Mouse (Mus musculus) liver, embryonic 15.5 days (tissue): ENCODE measurements around the gene AI182371. TPM values are rescaled to one million over a fixed set of nuclear protein-coding genes. Genes with fewer than 3 reads are reported as not detected.

Experiments
- ATAC-seq: fragments of 200-750 bp; cut with Nextera tagmentation; 2 replicates; pipeline ENCODE4 v1.8.0; 2017; ENCODE audit warnings: moderate number of reproducible peaks, mild to moderate bottlenecking, moderate library complexity; ENCODE audit not compliant: insufficient read depth
- H3K27ac ChIP-seq: fragments of 300-500 bp; sonication (generic); replicated peaks from 2 replicates; pipeline ENCODE4 v1.5.1; 2015; ENCODE audit warnings: mild to moderate bottlenecking, inconsistent platforms
- H3K27me3 ChIP-seq: fragments of 300-500 bp; sonication (generic); 2 replicates; pipeline ENCODE4 v1.6.1; 2015; ENCODE audit warnings: mild to moderate bottlenecking, inconsistent platforms
- H3K36me3 ChIP-seq: fragments of 300-500 bp; sonication (generic); replicated peaks from 2 replicates; pipeline ENCODE4 v1.6.1; 2015; ENCODE audit warnings: moderate library complexity, mild to moderate bottlenecking, inconsistent platforms
- H3K4me1 ChIP-seq: fragments of 300-500 bp; sonication (generic); replicated peaks from 2 replicates; pipeline ENCODE4 v1.6.1; 2015; ENCODE audit warnings: inconsistent platforms
- H3K4me2 ChIP-seq: fragments of 300-500 bp; sonication (generic); 2 replicates; pipeline ENCODE4 v1.6.1; 2015; ENCODE audit warnings: moderate library complexity, mild to moderate bottlenecking, inconsistent platforms
- H3K4me3 ChIP-seq: fragments of 300-500 bp; sonication (generic); replicated peaks from 2 replicates; pipeline ENCODE4 v1.5.1; 2015; ENCODE audit warnings: mild to moderate bottlenecking, inconsistent platforms
- H3K9ac ChIP-seq: fragments of 300-500 bp; sonication (generic); 2 replicates; pipeline ENCODE4 v1.6.1; 2015; ENCODE audit warnings: moderate library complexity, mild to moderate bottlenecking, inconsistent platforms
- H3K9me3 ChIP-seq: fragments of 300-500 bp; sonication (generic); replicated peaks from 2 replicates; pipeline ENCODE4 v1.6.1; 2016; ENCODE audit warnings: inconsistent platforms
- WGBS: fragments of 180-500 bp; shearing (Covaris S2); methylation state at CpG from one replicate; pipeline ENCODE4 v1.1.7; 2015; ENCODE audit warnings: mixed read lengths; ENCODE audit not compliant: insufficient replicate concordance; 5-methylcytosine and 5-hydroxymethylcytosine counted together
- polyA plus RNA-seq: library from polyadenylated mRNA; unstranded; fragments of >200 nt; fragmentation: Nextera tagmentation; extraction: Ambion mirVana; gene quantifications from 2 replicates; pipeline ENCODE4 v1.2.1, GENCODE M21; 2015

AI182371 gene
- polyA plus RNA-seq, 1 experiment from 2014 or later = 35.9 TPM

GRCm38 (mm10) chr2:35044956-35045355 is 56.4 kb downstream of the AI182371 start:
- Histone ChIP-seq H3K9me3 (no peaks in the 10 kb centered on the region), H3K4me3 (no peak overlapping the region), H3K27me3 (no peaks in the 10 kb centered on the region), H3K4me1 (no peaks in the 10 kb centered on the region), H3K9ac (no peak overlapping the region), H3K27ac (no peak overlapping the region), H3K36me3 (peaks cover 5% of the 10 kb centered on the region; the same call in 1 of the 2 replicates), H3K4me2 (no peak overlapping the region)
- no peak for ATAC-seq
- WGBS = 57% methylated on average over 2 of the region's 2 CpGs

- no peaks in the 10 kb centered on the region for H3K9me3 ChIP-seq
- no peak overlapping the region for H3K27ac ChIP-seq
- no peak overlapping the region for H3K4me3 ChIP-seq
- no peak overlapping the region for H3K9ac ChIP-seq
- WGBS = 67% methylated on average over 9 of the region's 9 CpGs
- H3K4me1 ChIP-seq = no peaks in the 10 kb centered on the region
- peaks cover 5% of the 10 kb centered on the region; the same call in 1 of the 2 replicates for H3K36me3 ChIP-seq
- no peaks in the 10 kb centered on the region for H3K27me3 ChIP-seq
- no peak overlapping the region for H3K4me2 ChIP-seq
- ATAC-seq = no peak
Measured at GRCm38 (mm10) chr2:35038580-35039375, 62.6 kb downstream of the AI182371 start.

Other genes starting within 250 kb of the AI182371 start
- 8.2 and 8.4 TPM in 2 replicates for gene Cutal, start 227.1 kb downstream of the AI182371 start, polyA plus RNA-seq
- gene Psmd5, start 226.6 kb downstream of the AI182371 start, polyA plus RNA-seq = 67.5 and 71.5 TPM in 2 replicates
- gene Phf19, start 187.5 kb downstream of the AI182371 start, polyA plus RNA-seq = 1.5 and 1.8 TPM in 2 replicates
- 0.29 and 0.61 TPM in 2 replicates for gene Traf1, start 139.8 kb downstream of the AI182371 start, polyA plus RNA-seq
- gene Hc, start 40.1 kb downstream of the AI182371 start, polyA plus RNA-seq = 43.9 and 55.8 TPM in 2 replicates
- gene Cntrl, start 7.9 kb upstream of the AI182371 start, polyA plus RNA-seq = 8.5 and 8.6 TPM in 2 replicates
- gene Rab14, start 99.6 kb upstream of the AI182371 start, polyA plus RNA-seq = 104 and 111 TPM in 2 replicates
- 134 and 144 TPM in 2 replicates for gene Gsn, start 154.8 kb upstream of the AI182371 start, polyA plus RNA-seq
- 169 and 191 TPM in 2 replicates for gene Stom, start 235.4 kb upstream of the AI182371 start, polyA plus RNA-seq